Mouse (Mus musculus): ENCODE results near the gene Mamdc4.

GRCm38 (mm10) chr2:25569323-25569722, 5.3 kb downstream of the Mamdc4 start:
- no peak for TF ChIP-seq CTCF (conservative IDR thresholded peaks at IDR 0.05; ENCODE audit: insufficient read depth, insufficient read length, low read depth, low read length)
- TF ChIP-seq POLR2A (IDR thresholded peaks at IDR 0.05; ENCODE audit: low read depth, low read length), result no peak

Data from kidney, adult 2 months (tissue).